Mouse (Mus musculus): ENCODE measurements around the gene BC048562. TPM values are rescaled to one million over a fixed set of nuclear protein-coding genes. Genes with fewer than 3 reads are reported as not detected.

The BC048562 gene
- polyA plus RNA-seq, 1 experiment from 2014 or later, result not detected

DNA sequence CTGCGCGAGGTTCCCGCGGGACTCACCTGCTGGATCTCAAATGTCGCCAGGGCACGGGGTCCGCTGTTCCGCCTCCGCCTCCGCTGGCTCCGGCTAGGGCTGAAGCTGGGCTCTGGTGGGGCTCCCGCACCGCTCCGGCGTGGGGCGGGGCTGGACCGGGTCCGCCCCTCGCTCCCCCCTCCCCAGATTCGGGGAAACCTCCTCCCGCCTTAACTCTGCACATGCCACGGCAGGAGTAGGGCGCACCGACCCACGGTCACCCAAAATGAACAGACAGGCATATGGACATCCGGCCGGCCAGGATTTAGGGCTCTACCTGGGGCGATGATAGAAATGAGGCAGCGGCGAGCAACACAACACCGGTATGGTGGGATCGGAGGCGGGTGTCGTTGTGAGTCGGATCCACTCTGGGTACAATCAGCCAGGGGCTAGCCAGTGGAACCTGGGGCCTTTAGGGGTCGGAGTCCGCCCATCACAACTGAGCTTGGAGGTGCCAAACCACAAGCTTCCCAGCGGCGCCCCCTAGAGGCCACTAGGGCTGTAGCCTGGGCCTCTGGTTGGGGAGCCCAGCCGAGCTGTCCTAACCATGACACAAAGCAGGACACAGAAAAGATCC is 16.1 kb downstream of the BC048562 start:
- Histone ChIP-seq H3K36me3 (peaks cover 22% of the 10 kb centered on the region), H3K4me3 (peak overlapping the region; percentile 64), H3K4me1 (replicated peaks) (peaks cover 52% of the 10 kb centered on the region), H3K27ac (peak overlapping the region; percentile 90), H3K9me3 (no peaks in the 10 kb centered on the region), H3K9ac (peak overlapping the region; percentile 85), H3K4me2 (peak overlapping the region; percentile 72), H3K27me3 (peaks cover 11% of the 10 kb centered on the region)
- WGBS, result under 1% methylated on average over 40 of the region's 40 CpGs
- ATAC-seq (ENCODE audit: low FRiP score), result peak; percentile 83

DNA sequence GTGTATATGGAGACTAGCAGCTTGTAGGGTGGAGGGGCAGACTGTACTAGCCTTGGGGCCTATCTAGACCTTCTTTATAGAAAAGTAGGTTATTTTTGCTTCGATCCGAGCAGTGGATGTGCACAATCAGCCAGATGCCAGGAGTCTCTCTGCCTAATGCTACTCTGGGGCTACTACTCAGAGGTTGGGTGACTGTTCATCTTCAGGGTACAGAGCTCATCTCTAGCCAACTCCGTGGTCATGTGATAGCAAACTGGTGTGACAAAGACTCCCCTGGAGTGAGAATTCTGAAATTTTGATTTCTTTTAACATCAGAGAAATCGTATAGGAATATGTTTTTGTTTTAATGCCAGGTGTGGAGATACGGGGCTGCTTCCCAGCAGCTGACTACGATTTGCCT is 16.6 kb downstream of the BC048562 start:
- peak; percentile 22 for ATAC-seq (ENCODE audit: low FRiP score)
- H3K4me1 ChIP-seq (replicated peaks), result peaks cover 52% of the 10 kb centered on the region
- H3K27ac ChIP-seq, result peak overlapping the region; percentile 90
- H3K4me2 ChIP-seq, result peak overlapping the region; percentile 72
- H3K9me3 ChIP-seq, result no peaks in the 10 kb centered on the region
- peaks cover 17% of the 10 kb centered on the region for H3K36me3 ChIP-seq
- peak overlapping the region; percentile 85 for H3K9ac ChIP-seq
- 51% methylated on average over 6 of the region's 6 CpGs for WGBS
- peaks cover 11% of the 10 kb centered on the region for H3K27me3 ChIP-seq
- peak overlapping the region; percentile 64 for H3K4me3 ChIP-seq

DNA sequence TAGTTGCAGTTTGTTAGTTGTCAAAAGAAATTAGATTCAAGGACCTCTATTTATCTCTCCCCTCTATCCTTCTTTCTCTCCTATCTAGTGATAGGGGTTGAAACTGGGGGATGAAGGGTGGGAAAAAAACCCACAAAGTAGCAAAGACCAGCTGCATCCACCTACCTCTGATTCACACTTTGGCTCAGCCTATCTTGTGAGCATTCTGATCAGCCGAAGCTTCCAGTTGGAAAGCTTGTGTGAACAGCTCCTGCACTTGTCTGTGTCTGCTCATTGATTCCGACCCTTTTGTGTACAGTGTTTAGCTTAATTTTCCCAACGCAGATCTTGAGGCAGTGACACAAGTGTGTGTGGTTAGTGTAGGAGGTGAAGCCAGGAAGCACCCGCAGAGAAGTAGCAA is 17.2 kb downstream of the BC048562 start:
- H3K27ac ChIP-seq, result peak overlapping the region; percentile 90; the same call in 1 of the 2 replicates
- WGBS, result 84% methylated on average over 4 of the region's 4 CpGs
- peaks cover 11% of the 10 kb centered on the region for H3K27me3 ChIP-seq
- H3K4me3 ChIP-seq, result peak overlapping the region; percentile 64; the same call in 1 of the 2 replicates
- H3K4me1 ChIP-seq (replicated peaks), result peaks cover 52% of the 10 kb centered on the region
- peaks cover 11% of the 10 kb centered on the region for H3K36me3 ChIP-seq
- H3K9me3 ChIP-seq, result no peaks in the 10 kb centered on the region
- no peak for ATAC-seq (ENCODE audit: low FRiP score)
- peak overlapping the region; percentile 85; the same call in 1 of the 2 replicates for H3K9ac ChIP-seq
- H3K4me2 ChIP-seq, result peak overlapping the region; percentile 72

DNA sequence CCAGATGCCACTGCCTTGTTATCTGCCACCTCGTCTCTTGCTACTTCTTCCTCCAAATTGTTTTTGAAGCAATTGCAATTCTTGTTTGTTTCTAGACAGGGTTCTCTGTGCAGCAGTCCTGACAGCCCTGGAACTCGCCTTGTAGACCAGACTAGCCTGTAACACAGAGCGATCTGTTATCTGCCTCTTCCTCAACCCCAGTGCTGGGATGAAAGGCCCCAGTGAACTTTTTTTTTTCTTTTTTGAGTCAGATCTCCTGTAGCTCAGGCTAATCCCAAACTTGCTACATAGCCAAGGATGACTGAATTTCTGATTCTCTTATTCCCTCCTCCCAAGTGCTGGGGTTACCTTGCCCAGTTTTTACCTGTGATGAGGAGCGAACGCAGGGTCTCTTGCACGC is 18.1 kb downstream of the BC048562 start:
- no peak overlapping the region for H3K4me3 ChIP-seq
- no peak for ATAC-seq (ENCODE audit: low FRiP score)
- no peaks in the 10 kb centered on the region for H3K9me3 ChIP-seq
- H3K27me3 ChIP-seq, result peaks cover 14% of the 10 kb centered on the region
- peaks cover 44% of the 10 kb centered on the region for H3K4me1 ChIP-seq (replicated peaks)
- WGBS, result 89% methylated on average over 6 of the region's 6 CpGs
- H3K9ac ChIP-seq, result no peak overlapping the region
- peaks cover 2% of the 10 kb centered on the region; the same call in 1 of the 2 replicates for H3K36me3 ChIP-seq
- no peak overlapping the region for H3K27ac ChIP-seq
- H3K4me2 ChIP-seq, result no peak overlapping the region

DNA sequence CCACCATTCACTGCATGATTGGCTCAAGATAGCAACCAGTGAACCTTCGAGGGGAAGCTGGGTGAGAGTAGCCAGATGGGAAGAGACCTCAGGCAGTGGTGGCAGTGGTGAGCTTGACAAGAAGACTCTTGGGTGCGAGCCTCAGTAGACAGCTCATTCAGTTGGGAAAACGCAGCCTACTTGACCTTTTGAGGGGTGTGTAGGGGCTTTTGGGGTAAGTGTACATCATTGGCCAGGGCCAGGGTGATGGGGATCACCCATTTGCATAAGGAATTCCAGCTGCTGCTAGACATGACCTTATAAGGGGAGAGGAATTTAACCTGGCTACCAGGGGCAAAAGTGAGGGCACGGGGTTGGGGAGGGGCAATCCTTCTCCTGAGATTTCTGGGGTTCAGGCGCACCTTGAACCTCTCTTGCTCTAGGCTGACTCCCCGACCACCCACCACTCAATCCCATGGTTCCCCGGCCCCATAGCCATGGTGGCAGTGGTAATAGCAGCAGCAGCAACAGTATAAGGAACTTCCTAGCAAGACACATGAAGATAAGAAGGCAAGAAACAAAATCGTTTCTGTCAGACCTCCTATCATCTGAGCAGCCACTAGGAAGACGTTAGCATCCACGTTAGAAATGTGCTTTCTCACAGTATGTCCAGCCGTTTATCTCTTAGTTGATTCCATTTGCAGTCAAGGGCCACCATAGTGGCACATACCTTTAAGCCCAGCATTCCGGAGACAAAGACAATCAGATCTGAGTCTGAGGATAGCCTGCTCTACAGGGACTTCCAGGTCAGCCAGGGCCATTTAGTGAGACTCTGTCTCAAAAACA is 19.7 kb downstream of the BC048562 start:
- 78% methylated on average over 12 of the region's 12 CpGs for WGBS
- H3K27ac ChIP-seq, result no peak overlapping the region
- no peak overlapping the region for H3K4me2 ChIP-seq
- no peak for ATAC-seq (ENCODE audit: low FRiP score)
- no peaks in the 10 kb centered on the region for H3K9me3 ChIP-seq
- H3K9ac ChIP-seq, result no peak overlapping the region
- no peaks in the 10 kb centered on the region for H3K36me3 ChIP-seq
- peaks cover 34% of the 10 kb centered on the region for H3K4me1 ChIP-seq (replicated peaks)
- no peak overlapping the region for H3K4me3 ChIP-seq
- peaks cover 14% of the 10 kb centered on the region for H3K27me3 ChIP-seq

DNA sequence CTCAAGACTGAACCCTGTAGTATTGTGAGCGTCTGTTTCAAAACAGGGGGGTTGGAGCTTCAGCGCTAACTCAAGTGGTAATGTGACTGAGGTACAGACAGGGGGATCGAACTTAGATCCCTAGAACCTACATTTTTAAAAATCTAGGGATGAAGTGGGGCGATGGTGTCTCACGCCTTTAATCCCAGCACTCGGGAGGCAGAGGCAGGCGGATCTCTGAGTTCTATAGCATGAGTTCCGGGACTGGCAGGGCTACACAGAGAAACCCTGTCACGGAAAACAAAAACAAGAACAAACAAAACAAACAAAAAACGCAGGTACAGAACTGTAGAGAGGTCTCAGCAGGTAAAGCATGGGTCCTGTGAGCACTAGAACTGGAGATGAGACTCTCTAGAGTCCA is 20.7 kb downstream of the BC048562 start:
- H3K27me3 ChIP-seq, result peaks cover 14% of the 10 kb centered on the region
- H3K4me2 ChIP-seq, result no peak overlapping the region
- no peak overlapping the region for H3K9ac ChIP-seq
- no peaks in the 10 kb centered on the region for H3K36me3 ChIP-seq
- ATAC-seq (ENCODE audit: low FRiP score), result no peak
- no peaks in the 10 kb centered on the region for H3K9me3 ChIP-seq
- H3K27ac ChIP-seq, result no peak overlapping the region
- 87% methylated on average over 10 of the region's 10 CpGs for WGBS
- H3K4me3 ChIP-seq, result no peak overlapping the region
- H3K4me1 ChIP-seq (replicated peaks), result peaks cover 34% of the 10 kb centered on the region

DNA sequence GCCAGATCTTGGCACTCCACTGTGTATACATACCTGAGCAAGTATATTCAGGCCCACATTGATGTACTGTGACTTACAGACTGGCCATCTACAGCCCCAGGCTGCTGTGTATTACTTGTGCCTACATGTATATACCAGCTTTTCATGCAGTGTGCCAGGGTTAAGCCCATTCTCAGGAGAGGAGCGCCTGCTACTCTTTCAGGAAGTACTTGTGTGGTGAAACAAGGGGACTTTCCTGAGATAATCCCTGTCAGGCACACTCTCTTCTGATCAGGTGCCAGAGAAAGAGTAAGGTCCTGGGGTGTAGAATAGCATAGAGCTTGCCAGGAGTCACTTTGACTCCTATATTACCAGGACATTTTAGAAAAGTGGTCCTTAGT is 23.6 kb downstream of the BC048562 start:
- H3K9me3 ChIP-seq, result no peaks in the 10 kb centered on the region
- peaks cover 21% of the 10 kb centered on the region for H3K4me1 ChIP-seq (replicated peaks)
- peaks cover 14% of the 10 kb centered on the region for H3K27me3 ChIP-seq
- peak; percentile 10 for ATAC-seq (ENCODE audit: low FRiP score)
- peaks cover 23% of the 10 kb centered on the region for H3K36me3 ChIP-seq
- 92% methylated on average over 1 of the region's 1 CpGs for WGBS
- peak overlapping the region; percentile 89 for H3K4me3 ChIP-seq
- H3K27ac ChIP-seq, result peak overlapping the region; percentile 90
- H3K4me2 ChIP-seq, result peak overlapping the region; percentile 80
- H3K9ac ChIP-seq, result no peak overlapping the region

DNA sequence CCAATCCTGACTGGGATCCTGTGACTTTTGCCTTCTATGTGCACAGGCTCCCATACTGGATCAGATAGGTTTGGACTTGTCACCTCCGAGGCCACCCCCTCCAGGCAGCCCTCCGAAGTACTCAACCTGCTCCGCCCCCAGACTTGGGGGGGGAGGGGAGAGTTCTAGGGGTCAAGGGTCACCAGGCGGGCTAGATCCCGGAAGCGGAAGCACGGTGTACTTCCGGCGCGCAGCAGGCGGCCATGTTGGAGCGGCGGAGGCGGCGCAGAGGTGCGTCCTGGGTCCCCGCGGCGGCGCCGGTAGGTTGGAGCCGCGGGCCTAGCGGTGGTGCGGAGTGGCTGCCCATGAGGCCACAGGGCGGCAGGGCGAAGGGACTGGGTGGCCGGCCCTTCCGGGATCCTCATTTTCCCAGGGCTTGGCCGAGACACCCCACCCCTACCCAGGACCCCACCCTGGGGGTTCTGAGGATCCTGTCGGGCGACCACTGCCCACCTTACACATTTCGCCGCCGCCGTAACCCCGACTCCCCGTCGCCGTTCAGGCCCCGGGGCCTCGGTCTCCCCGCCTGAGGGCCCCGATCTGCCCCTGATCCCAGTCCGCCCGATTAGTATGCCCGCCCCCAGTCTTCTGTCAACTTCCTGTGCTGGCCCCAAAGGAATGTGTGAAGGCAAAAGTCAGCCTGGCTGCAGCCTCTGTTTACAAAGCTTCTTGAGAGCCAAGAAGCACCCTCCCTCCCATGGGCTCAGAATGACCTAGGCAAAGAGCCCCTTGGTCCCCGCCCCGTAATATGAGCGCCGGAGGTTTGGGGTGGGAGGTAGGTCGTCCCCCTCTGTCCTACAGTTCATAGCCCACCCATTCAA is 24.3 kb downstream of the BC048562 start, which contains the start of gene Ccdc71:
Gene Ccdc71 (plus strand): TSS at position 209 of the 860 bp plus-strand sequence.
- Histone ChIP-seq H3K27ac (peak within 1 kb of the TSS; percentile 90), H3K4me1 (replicated peaks) (peaks cover 21% of the 10 kb centered on the region), H3K4me2 (peak within 1 kb of the TSS; percentile 80), H3K36me3 (peaks cover 29% of the 10 kb centered on the region), H3K9me3 (no peaks in the 10 kb centered on the region), H3K9ac (peak within 1 kb of the TSS; percentile 91), H3K4me3 (peak within 1 kb of the TSS; percentile 89), H3K27me3 (peaks cover 13% of the 10 kb centered on the region)
- WGBS, result under 1% methylated on average over 45 of the region's 52 CpGs
- peak; percentile 83 for ATAC-seq (ENCODE audit: low FRiP score)

DNA sequence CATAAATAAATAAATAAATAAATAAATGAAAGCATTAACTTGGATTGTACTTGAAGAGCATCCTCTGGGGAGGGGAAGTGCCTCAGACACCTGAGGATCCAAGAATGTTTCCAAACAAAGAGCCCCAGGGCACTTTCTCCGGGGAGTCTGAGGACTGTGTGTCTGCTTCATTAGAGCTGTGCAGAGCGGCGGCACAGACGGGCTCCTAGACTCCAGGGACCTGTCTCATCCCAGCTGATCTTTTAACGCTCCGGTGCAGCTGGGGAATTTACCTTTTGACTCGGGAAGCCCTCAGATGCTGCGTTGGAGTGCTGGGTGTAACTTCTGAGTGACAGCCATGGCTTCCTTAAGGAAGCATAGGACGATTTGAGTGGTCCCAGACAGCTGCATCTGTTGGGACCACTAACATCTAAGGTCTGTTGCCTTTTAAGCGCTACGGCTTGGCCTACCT is 24.9 kb downstream of the BC048562 start, which contains the start of gene Klhdc8b:
Gene Klhdc8b (minus strand): TSS at position 401 of the 451 bp plus-strand sequence.
- peaks cover 7% of the 10 kb centered on the region for H3K27me3 ChIP-seq
- H3K36me3 ChIP-seq, result peaks cover 35% of the 10 kb centered on the region
- H3K4me1 ChIP-seq (replicated peaks), result peaks cover 21% of the 10 kb centered on the region
- no peaks in the 10 kb centered on the region for H3K9me3 ChIP-seq
- ATAC-seq (ENCODE audit: low FRiP score), result no peak
- peak within 1 kb of the TSS; percentile 80 for H3K4me2 ChIP-seq
- H3K4me3 ChIP-seq, result peak within 1 kb of the TSS; percentile 89
- WGBS, result 27% methylated on average over 11 of the region's 11 CpGs
- H3K27ac ChIP-seq, result peak within 1 kb of the TSS; percentile 90
- H3K9ac ChIP-seq, result peak within 1 kb of the TSS; percentile 91

DNA sequence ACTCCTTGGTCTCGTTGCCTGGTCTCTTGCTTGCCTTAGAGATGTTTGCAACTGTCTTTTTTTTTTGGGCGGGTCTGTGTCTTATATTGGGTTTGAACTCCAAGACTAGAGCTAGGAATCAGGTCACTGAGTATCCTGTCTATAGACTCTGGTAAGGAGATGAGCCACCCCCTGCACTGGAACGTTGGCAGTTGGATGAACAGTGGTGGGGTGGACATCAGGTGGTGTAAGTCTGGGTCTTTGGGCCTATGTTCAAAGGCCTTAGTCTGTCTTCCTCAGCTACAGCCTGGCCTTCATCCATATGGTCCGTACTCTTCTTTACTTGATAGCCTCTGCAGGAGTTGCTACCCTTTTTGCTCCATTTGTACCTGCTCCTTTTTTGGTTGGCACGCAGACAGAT is 25.4 kb downstream of the BC048562 start:
- 93% methylated on average over 5 of the region's 5 CpGs for WGBS
- Histone ChIP-seq H3K27me3 (0 out of 2 replicates have a peak, but pooled peaks cover 3% of the 10 kb centered on the region), H3K36me3 (peaks cover 40% of the 10 kb centered on the region), H3K9ac (peak overlapping the region; percentile 91), H3K4me3 (peak overlapping the region; percentile 89), H3K9me3 (no peaks in the 10 kb centered on the region), H3K4me1 (replicated peaks) (peaks cover 21% of the 10 kb centered on the region), H3K27ac (no peak overlapping the region), H3K4me2 (peak overlapping the region; percentile 80)
- ATAC-seq (ENCODE audit: low FRiP score), result no peak

DNA sequence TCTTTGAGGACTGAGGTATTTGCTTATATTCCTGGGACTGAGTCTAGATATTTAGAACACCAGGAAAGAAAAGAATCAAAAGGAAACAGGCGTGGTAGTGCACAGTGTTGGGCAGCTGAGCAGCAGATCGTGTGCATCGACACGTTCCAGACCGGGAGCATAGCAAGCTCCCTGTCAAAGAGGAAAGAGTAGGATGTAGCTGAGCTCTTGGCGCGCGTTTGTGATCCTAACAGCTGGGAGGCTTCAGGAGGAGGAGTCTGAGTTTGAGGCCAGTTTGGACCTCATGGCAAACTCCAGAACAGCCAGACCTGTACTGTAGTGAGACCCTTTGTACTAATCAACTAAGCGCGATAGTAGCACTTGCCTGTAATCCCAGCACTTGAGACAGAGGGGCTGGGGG is 25.9 kb downstream of the BC048562 start:
- Histone ChIP-seq H3K27me3 (0 out of 2 replicates have a peak, but pooled peaks cover 3% of the 10 kb centered on the region), H3K4me1 (replicated peaks) (peaks cover 21% of the 10 kb centered on the region), H3K36me3 (peaks cover 45% of the 10 kb centered on the region), H3K4me2 (peak overlapping the region; percentile 80; the same call in 1 of the 2 replicates), H3K9me3 (no peaks in the 10 kb centered on the region), H3K9ac (0 out of 2 replicates have a peak overlapping the region, but pooled peaks have one; percentile 39), H3K4me3 (no peak overlapping the region), H3K27ac (no peak overlapping the region)
- ATAC-seq (ENCODE audit: low FRiP score), result no peak
- WGBS, result 93% methylated on average over 10 of the region's 10 CpGs

All from hindbrain, embryonic 13.5 days (tissue).